Mouse (Mus musculus) lung, embryonic 14.5 days (tissue): ENCODE results near the gene Hbb-bt. TPM values are rescaled to one million over a fixed set of nuclear protein-coding genes. Genes with fewer than 3 reads are reported as not detected.
A peak's percentile ranks its signal among the peaks of the same experiment; 100 is the strongest.
"Not testable (repeated sequence)": the region's sequence is repeated elsewhere in the genome, so short reads cannot be mapped to it uniquely, and the experiment has no call there.

Source experiments
- ATAC-seq: fragments of 200-750 bp; cut with Nextera tagmentation; 2 replicates; pipeline ENCODE4 v1.8.0; 2017; ENCODE audit warnings: mild to moderate bottlenecking, moderate TSS enrichment, moderate library complexity; ENCODE audit not compliant: insufficient read depth
- DNase-seq: peaks from one replicate; pipeline ENCODE4 v3.0.0-alpha.2; 2015
- H3K27ac ChIP-seq: fragments of 300-500 bp; sonication (generic); 2 replicates; pipeline ENCODE4 v1.5.1; 2014; ENCODE audit warnings: low read depth, mild to moderate bottlenecking, moderate library complexity
- H3K27me3 ChIP-seq: fragments of 300-500 bp; sonication (generic); 2 replicates; pipeline ENCODE4 v1.6.1; 2014; ENCODE audit warnings: low read length, control low read depth; ENCODE audit not compliant: insufficient read depth
- H3K36me3 ChIP-seq: fragments of 300-500 bp; sonication (generic); 2 replicates; pipeline ENCODE4 v1.6.1; 2014; ENCODE audit warnings: control low read depth; ENCODE audit not compliant: insufficient read depth
- H3K4me1 ChIP-seq: fragments of 300-500 bp; sonication (generic); 2 replicates; pipeline ENCODE4 v1.6.1; 2014; ENCODE audit warnings: antibody characterized with exemption, control low read depth; ENCODE audit not compliant: insufficient read depth
- H3K4me2 ChIP-seq: fragments of 300-500 bp; sonication (generic); 2 replicates; pipeline ENCODE4 v1.6.1; 2014; ENCODE audit warnings: mild to moderate bottlenecking
- H3K4me3 ChIP-seq: fragments of 300-500 bp; sonication (generic); 2 replicates; pipeline ENCODE4 v1.5.1; 2014; ENCODE audit warnings: low read depth, low read length
- H3K9ac ChIP-seq: fragments of 300-500 bp; sonication (generic); 2 replicates; pipeline ENCODE4 v1.6.1; 2014
- H3K9me3 ChIP-seq: fragments of 300-500 bp; sonication (generic); 2 replicates; pipeline ENCODE4 v1.6.1; 2016; ENCODE audit warnings: low read depth, low read length, control low read depth
- CTCF ChIP-seq: IDR thresholded peaks from 2 replicates; pipeline ENCODE4 v1.5.1; 2016; ENCODE audit warnings: antibody characterized with exemption, low read depth
- WGBS: fragments of 180-500 bp; shearing (Covaris S2); extraction: QIAGEN DNeasy Blood & Tissue Kit; methylation state at CpG from one replicate; pipeline ENCODE4 v1.1.7; 2014; 5-methylcytosine and 5-hydroxymethylcytosine counted together
- polyA plus RNA-seq: library from polyadenylated mRNA; unstranded; fragments of >200 nt; fragmentation: Nextera tagmentation; extraction: Ambion mirVana; gene quantifications from 2 replicates; pipeline ENCODE4 v1.2.1, GENCODE M21; 2014

Hbb-bt gene
- polyA plus RNA-seq, 1 experiment from 2014 or later: 3,031 TPM

DNA sequence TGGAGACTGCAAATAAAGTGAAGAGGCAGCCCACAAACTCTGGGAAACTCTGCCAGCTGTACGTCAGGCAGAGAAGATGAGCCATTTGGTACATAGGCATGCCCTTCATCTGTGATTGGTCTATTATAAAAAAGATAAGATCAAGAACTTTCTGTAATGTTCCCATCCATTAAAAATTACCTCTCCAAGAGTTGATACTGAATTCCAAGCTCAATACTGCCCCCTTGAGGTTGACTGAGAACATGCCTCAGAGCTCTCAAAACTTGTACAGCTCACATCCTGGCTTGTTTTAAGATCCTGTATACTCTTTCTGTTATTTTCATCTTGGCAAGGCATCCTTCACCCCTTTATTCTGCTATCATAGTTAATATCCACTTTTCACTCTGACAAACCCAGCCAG is 6.9 kb downstream of the Hbb-bt start:
- peak; percentile 63 for TF ChIP-seq CTCF
- Histone ChIP-seq H3K9ac (no peak overlapping the region), H3K9me3 (no peaks in the 10 kb centered on the region), H3K27ac (no peak overlapping the region), H3K4me1 (no peaks in the 10 kb centered on the region), H3K4me2 (no peak overlapping the region), H3K27me3 (no peaks in the 10 kb centered on the region), H3K36me3 (no peaks in the 10 kb centered on the region), H3K4me3 (no peak overlapping the region)
- ATAC-seq (no peak), DNase-seq (peak; percentile 78)
- WGBS: 66% methylated on average over 1 of the region's 1 CpGs

DNA sequence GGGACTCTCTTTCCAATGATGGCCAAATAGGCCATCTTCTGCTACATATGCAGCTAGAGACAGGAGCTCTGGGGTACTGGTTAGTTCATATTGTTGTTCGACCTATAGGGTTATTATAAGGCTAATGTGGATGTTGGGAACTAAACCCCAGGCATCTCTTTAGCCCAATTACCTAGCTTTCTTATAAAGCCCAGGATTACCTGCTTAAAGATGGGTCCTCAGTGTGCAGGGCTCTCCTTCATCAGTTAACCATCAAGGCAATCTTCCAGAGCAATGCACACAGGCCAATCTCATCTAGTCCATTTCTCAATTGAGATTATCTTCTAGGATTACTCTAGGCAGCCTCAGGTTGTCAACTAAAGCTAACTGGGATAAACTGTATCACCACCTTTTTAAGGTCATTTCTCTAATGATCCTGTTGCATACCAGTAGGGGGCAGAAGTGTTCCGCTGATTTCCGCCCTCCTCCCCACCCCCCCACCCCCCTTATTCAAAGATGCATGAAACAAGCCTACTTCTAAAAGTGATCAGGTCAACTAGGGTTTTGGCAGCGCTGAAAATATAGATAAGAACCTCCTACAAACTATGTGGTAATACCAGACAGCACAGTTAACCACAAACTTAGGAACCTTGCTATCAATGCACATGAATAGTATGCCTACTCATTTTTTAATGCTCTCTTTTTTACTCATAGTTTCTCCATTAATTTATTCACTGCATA is 21.0 kb downstream of the Hbb-bt start:
- no peak for DNase-seq
- ATAC-seq: no peak

DNA sequence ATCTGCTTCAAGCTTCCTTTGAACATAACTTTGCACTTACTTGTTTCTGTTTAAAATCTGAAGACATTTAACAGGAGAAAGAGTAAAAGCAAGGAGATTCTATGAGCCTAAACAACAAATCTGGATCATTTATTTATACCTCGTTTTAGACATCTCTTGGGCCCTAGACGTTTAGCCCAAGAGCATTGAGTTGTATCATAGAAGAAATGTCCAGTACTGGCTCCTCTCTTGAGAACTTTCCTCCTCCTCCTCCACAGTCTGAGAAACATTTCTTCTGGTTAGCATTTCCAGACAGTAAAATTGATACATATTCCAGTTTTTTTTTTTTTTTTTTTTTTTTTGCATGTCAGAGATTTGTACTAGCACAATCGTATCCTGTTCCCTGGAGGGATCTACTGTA is 22.1 kb downstream of the Hbb-bt start, which contains the start of gene Olfr67:
Gene Olfr67, minus strand, starts transcription at position 101 of the 400 bp plus-strand sequence.
- Histone ChIP-seq H3K36me3 (no peaks in the 10 kb centered on the region), H3K4me3 (no peak within 1 kb of the TSS), H3K4me1 (no peaks in the 10 kb centered on the region), H3K27me3 (no peaks in the 10 kb centered on the region), H3K4me2 (no peak within 1 kb of the TSS), H3K27ac (no peak within 1 kb of the TSS), H3K9me3 (no peaks in the 10 kb centered on the region), H3K9ac (no peak within 1 kb of the TSS)
- no peak for TF ChIP-seq CTCF
- no peak for ATAC-seq
- DNase-seq: no peak
- whole genome bisulfite sequencing: 66% methylated on average over 3 of the region's 3 CpGs

More for the DNA sequence above, 21.0 kb downstream of the Hbb-bt start:
- Histone ChIP-seq H3K4me3 (no peak overlapping the region), H3K4me1 (no peaks in the 10 kb centered on the region), H3K36me3 (no peaks in the 10 kb centered on the region), H3K27ac (no peak overlapping the region), H3K4me2 (no peak overlapping the region), H3K27me3 (no peaks in the 10 kb centered on the region), H3K9ac (no peak overlapping the region), H3K9me3 (no peaks in the 10 kb centered on the region)
- 24% methylated on average over 4 of the region's 4 CpGs for WGBS
- TF ChIP-seq CTCF: no peak

DNA sequence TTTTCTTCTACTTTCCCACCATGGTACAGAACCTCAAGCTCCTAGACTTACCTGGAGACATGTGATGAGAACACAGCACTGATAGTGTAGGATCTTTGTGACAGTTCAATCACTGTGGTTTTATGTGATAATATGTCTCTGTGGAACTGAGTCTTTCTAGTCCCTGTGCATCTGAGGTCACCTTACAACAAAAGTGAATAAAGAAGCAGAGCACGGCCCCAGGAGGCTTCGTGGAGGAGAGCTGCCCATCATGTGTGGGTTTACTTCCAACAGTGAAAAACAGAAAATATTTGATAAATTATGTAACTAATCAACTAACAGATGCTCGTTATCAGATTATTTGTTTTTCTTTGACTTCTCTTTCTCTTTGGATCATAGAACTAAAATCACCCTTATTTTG is 34.2 kb downstream of the Hbb-bt start, which contains the start of gene Olfr68:
Gene Olfr68, minus strand, starts transcription at position 101 of the 400 bp plus-strand sequence.
- WGBS: 72% methylated on average over 3 of the region's 3 CpGs
- Histone ChIP-seq H3K4me1 (no peaks in the 10 kb centered on the region), H3K27me3 (no peaks in the 10 kb centered on the region), H3K9me3 (no peaks in the 10 kb centered on the region), H3K4me3 (no peak within 1 kb of the TSS), H3K4me2 (no peak within 1 kb of the TSS), H3K36me3 (no peaks in the 10 kb centered on the region), H3K9ac (no peak within 1 kb of the TSS), H3K27ac (no peak within 1 kb of the TSS)
- DNase-seq (no peak), ATAC-seq (no peak)
- no peak for TF ChIP-seq CTCF

DNA sequence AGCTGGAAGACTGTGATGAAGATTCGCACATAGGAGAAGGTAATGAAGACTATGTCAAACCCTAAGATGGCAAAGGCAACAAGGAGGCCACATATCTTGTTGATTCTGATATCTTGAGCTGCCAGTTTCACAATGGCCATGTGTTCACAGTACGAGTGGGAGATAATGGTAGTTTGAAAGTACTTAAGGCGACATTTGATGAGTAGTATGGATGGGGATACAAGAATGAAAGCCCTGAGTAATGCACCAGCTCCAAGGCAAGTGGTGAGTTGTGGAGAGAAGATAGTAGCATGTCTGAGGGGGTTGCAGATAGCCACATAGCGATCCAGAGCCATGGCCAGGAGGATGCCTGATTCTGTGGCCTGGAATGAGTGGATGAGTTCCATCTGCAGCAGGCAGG is 36.1 kb downstream of the Hbb-bt start:
- not testable (repeated sequence) for H3K4me2 ChIP-seq, H3K36me3 ChIP-seq, H3K27me3 ChIP-seq, ATAC-seq, H3K9me3 ChIP-seq, H3K4me3 ChIP-seq, H3K9ac ChIP-seq, H3K4me1 ChIP-seq, H3K27ac ChIP-seq, DNase-seq
- WGBS: 88% methylated on average over 4 of the region's 4 CpGs

DNA sequence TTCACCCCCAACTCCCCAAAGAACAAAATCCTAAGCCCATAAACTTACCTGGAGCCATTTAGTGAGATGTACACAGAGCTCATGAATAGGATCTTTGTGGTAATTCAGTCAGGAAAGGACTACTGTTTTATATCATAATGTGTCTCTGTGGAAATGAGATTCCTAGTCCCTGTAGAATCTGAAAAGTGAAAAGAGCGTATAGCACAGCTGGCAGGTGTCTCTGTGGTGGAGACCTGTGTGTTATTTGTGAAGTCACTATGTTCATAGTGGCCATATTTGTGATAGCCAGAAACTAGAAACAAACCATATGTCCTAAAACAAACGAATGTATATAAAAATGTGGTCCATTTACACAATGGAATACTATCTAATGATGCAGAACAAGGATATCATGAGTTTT is 42.3 kb downstream of the Hbb-bt start, which contains the start of gene Olfr69:
Gene Olfr69, minus strand, starts transcription at position 101 of the 400 bp plus-strand sequence.
- no peak for TF ChIP-seq CTCF
- Histone ChIP-seq H3K4me1 (no peaks in the 10 kb centered on the region), H3K9ac (no peak within 1 kb of the TSS), H3K9me3 (no peaks in the 10 kb centered on the region), H3K4me2 (no peak within 1 kb of the TSS), H3K4me3 (no peak within 1 kb of the TSS), H3K27me3 (no peaks in the 10 kb centered on the region), H3K36me3 (no peaks in the 10 kb centered on the region), H3K27ac (no peak within 1 kb of the TSS)
- 60% methylated on average over 2 of the region's 2 CpGs for WGBS
- no peak for ATAC-seq
- DNase-seq: no peak

DNA sequence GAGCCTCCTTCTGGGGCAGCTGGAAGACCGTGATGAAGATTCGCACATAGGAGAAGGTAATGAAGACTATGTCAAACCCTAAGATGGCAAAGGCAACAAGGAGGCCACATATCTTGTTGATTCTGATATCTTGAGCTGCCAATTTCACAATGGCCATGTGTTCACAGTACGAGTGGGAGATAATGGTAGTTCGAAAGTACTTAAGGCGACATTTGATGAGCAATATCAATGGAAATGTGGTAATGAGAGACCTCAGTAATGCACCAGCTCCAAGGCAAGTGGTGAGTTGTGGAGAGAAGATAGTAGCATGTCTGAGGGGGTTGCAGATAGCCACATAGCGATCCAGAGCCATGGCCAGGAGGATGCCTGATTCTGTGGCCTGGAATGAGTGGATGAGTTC is 46.1 kb downstream of the Hbb-bt start:
- H3K9me3 ChIP-seq, DNase-seq, H3K27me3 ChIP-seq, H3K4me2 ChIP-seq, H3K4me1 ChIP-seq, H3K27ac ChIP-seq, H3K4me3 ChIP-seq, H3K36me3 ChIP-seq, ATAC-seq, H3K9ac ChIP-seq: not testable (repeated sequence)
- WGBS: 81% methylated on average over 6 of the region's 6 CpGs

Other genes starting within 250 kb of the Hbb-bt start
- not detected in 2 replicates for gene Olfr616, start 244.9 kb downstream of the Hbb-bt start, polyA plus RNA-seq
- not detected in 2 replicates for gene Olfr617, start 240.9 kb downstream of the Hbb-bt start, polyA plus RNA-seq
- not detected in 2 replicates for gene Olfr618, start 223.9 kb downstream of the Hbb-bt start, polyA plus RNA-seq
- not detected in 2 replicates for gene Olfr619, start 213.4 kb downstream of the Hbb-bt start, polyA plus RNA-seq
- not detected in 2 replicates for gene Olfr620, start 201.5 kb downstream of the Hbb-bt start, polyA plus RNA-seq
- not detected in 2 replicates for gene Olfr622, start 171.3 kb downstream of the Hbb-bt start, polyA plus RNA-seq
- gene Olfr623, start 150.3 kb downstream of the Hbb-bt start, polyA plus RNA-seq: not detected in 2 replicates
- gene Olfr624, start 142.8 kb downstream of the Hbb-bt start, polyA plus RNA-seq: 0.03 TPM in 1 of 2 replicates, not detected in the other
- gene Olfr625-ps1, start 131.3 kb downstream of the Hbb-bt start, polyA plus RNA-seq: not detected in 2 replicates
- gene Olfr243, start 99.3 kb downstream of the Hbb-bt start, polyA plus RNA-seq: not detected in 2 replicates
- not detected in 2 replicates for gene Olfr628, start 83.6 kb downstream of the Hbb-bt start, polyA plus RNA-seq
- not detected in 2 replicates for gene Olfr629, start 69.1 kb downstream of the Hbb-bt start, polyA plus RNA-seq
- gene Olfr630, start 56.7 kb downstream of the Hbb-bt start, polyA plus RNA-seq: not detected in 2 replicates
- not detected in 2 replicates for gene Olfr69, start 42.4 kb downstream of the Hbb-bt start, polyA plus RNA-seq
- gene Olfr68, start 34.3 kb downstream of the Hbb-bt start, polyA plus RNA-seq: not detected in 2 replicates
- not detected in 2 replicates for gene Olfr67, start 22.2 kb downstream of the Hbb-bt start, polyA plus RNA-seq
- gene Hbb-bs, start 14.1 kb upstream of the Hbb-bt start, polyA plus RNA-seq: 7,232 and 7,259 TPM in 2 replicates
- gene Hbb-bh2, start 26.5 kb upstream of the Hbb-bt start, polyA plus RNA-seq: not detected in 2 replicates
- gene Hbb-bh1, start 29.2 kb upstream of the Hbb-bt start, polyA plus RNA-seq: 9.2 and 18.0 TPM in 2 replicates
- 1,485 and 1,968 TPM in 2 replicates for gene Hbb-y, start 39.2 kb upstream of the Hbb-bt start, polyA plus RNA-seq
- gene Olfr66, start 72.3 kb upstream of the Hbb-bt start, polyA plus RNA-seq: not detected in 2 replicates
- gene Olfr64, start 80.5 kb upstream of the Hbb-bt start, polyA plus RNA-seq: not detected in 2 replicates
- gene Olfr65, start 89.5 kb upstream of the Hbb-bt start, polyA plus RNA-seq: not detected in 2 replicates
- not detected in 2 replicates for gene Olfr631, start 114.8 kb upstream of the Hbb-bt start, polyA plus RNA-seq
- gene Olfr632, start 120.4 kb upstream of the Hbb-bt start, polyA plus RNA-seq: not detected in 2 replicates
- not detected in 2 replicates for gene Olfr633, start 130.4 kb upstream of the Hbb-bt start, polyA plus RNA-seq
- not detected in 2 replicates for gene Olfr635, start 157.2 kb upstream of the Hbb-bt start, polyA plus RNA-seq
- not detected in 2 replicates for gene Olfr638, start 184.8 kb upstream of the Hbb-bt start, polyA plus RNA-seq
- not detected in 2 replicates for gene Olfr639, start 203.3 kb upstream of the Hbb-bt start, polyA plus RNA-seq
- gene Olfr640, start 211.6 kb upstream of the Hbb-bt start, polyA plus RNA-seq: not detected in 2 replicates
- not detected in 2 replicates for gene Olfr641, start 221.4 kb upstream of the Hbb-bt start, polyA plus RNA-seq
- gene Olfr642, start 238.7 kb upstream of the Hbb-bt start, polyA plus RNA-seq: not detected in 2 replicates
- gene 4930516K23Rik, start 247.4 kb upstream of the Hbb-bt start, polyA plus RNA-seq: not detected in 2 replicates